Mouse (Mus musculus) C2C12 (cell line): ENCODE measurements around the gene Fxyd3. TPM values are rescaled to one million over a fixed set of nuclear protein-coding genes. Genes with fewer than 3 reads are reported as not detected.

Experiments
- H3K27me3 ChIP-seq: one replicate; pipeline ENCODE4 v1.6.1; 2011; ENCODE audit not compliant: control insufficient read depth, insufficient read depth, insufficient read length
- H3K36me3 ChIP-seq: one replicate; pipeline ENCODE4 v1.6.1; 2011; ENCODE audit not compliant: control insufficient read depth, insufficient read depth
- H3K4me3 ChIP-seq: one replicate; pipeline ENCODE4 v1.5.1; 2011; ENCODE audit warnings: mild to moderate bottlenecking, control low read depth; ENCODE audit not compliant: poor library complexity, insufficient read depth, severe bottlenecking
- H3K79me2 ChIP-seq: one replicate; pipeline ENCODE4 v1.6.1; 2011; ENCODE audit not compliant: control insufficient read depth, insufficient read depth
- H3K79me3 ChIP-seq: one replicate; pipeline ENCODE4 v1.6.1; 2011; ENCODE audit warnings: low read depth, control low read depth
- H3ac ChIP-seq: one replicate; pipeline ENCODE3; 2011; ENCODE audit warnings: low read depth; ENCODE audit not compliant: control insufficient read depth, insufficient read length
- CEBPB ChIP-seq: IDR thresholded peaks from one replicate; pipeline ENCODE4 v1.6.1; 2011; ENCODE audit warnings: low read depth, mild to moderate bottlenecking, control low read depth, moderate library complexity
- CTCF ChIP-seq: IDR thresholded peaks from one replicate; pipeline ENCODE4 v1.5.1; 2011; ENCODE audit not compliant: control insufficient read depth, insufficient read depth, insufficient read length
- FOSL1 ChIP-seq: IDR thresholded peaks from one replicate; pipeline ENCODE4 v1.8.0; 2011; ENCODE audit warnings: mild to moderate bottlenecking, low read length; ENCODE audit not compliant: poor library complexity, insufficient read depth, severe bottlenecking
- MAX ChIP-seq: IDR thresholded peaks from one replicate; pipeline ENCODE4 v1.6.1; 2011; ENCODE audit warnings: mild to moderate bottlenecking, control low read depth
- MYOD1 ChIP-seq: IDR thresholded peaks from one replicate; pipeline ENCODE4 v1.6.1; 2011; ENCODE audit warnings: low read depth; ENCODE audit not compliant: control insufficient read depth, insufficient read length
- MYOG ChIP-seq: IDR thresholded peaks from one replicate; pipeline ENCODE4 v1.6.1; 2011; ENCODE audit not compliant: control insufficient read depth, insufficient read length; ENCODE audit errors: extremely low read depth
- USF1 ChIP-seq: IDR thresholded peaks from one replicate; pipeline ENCODE4 v1.6.1; 2011; ENCODE audit warnings: low read depth, mild to moderate bottlenecking, control low read depth, moderate library complexity
- polyA plus RNA-seq: library from polyadenylated mRNA; unstranded; fragments of >200 nt; fragmentation: generic; extraction: Trizol; gene quantifications from one replicate; pipeline ENCODE4 v1.2.1, GENCODE M21; 2012; ENCODE audit warnings: missing spikeins

Gene Fxyd3
- polyA plus RNA-seq, 1 experiment = 0.04 TPM

- Histone ChIP-seq H3K4me3 (no peak overlapping the region), H3K36me3 (no peaks in the 10 kb centered on the region), H3K79me2 (no peaks in the 10 kb centered on the region), H3K27me3 (peaks cover 9% of the 10 kb centered on the region), H3ac (no peak overlapping the region), H3K79me3 (no peaks in the 10 kb centered on the region)
- TF ChIP-seq MYOD1 (no peak), FOSL1 (no peak), MAX (no peak), CEBPB (no peak), CTCF (no peak), MYOG (no peak), USF1 (no peak)
These were observed 22.5 kb downstream of the Fxyd3 start for GRCm38 (mm10) chr7:31053882-31054447.

DNA sequence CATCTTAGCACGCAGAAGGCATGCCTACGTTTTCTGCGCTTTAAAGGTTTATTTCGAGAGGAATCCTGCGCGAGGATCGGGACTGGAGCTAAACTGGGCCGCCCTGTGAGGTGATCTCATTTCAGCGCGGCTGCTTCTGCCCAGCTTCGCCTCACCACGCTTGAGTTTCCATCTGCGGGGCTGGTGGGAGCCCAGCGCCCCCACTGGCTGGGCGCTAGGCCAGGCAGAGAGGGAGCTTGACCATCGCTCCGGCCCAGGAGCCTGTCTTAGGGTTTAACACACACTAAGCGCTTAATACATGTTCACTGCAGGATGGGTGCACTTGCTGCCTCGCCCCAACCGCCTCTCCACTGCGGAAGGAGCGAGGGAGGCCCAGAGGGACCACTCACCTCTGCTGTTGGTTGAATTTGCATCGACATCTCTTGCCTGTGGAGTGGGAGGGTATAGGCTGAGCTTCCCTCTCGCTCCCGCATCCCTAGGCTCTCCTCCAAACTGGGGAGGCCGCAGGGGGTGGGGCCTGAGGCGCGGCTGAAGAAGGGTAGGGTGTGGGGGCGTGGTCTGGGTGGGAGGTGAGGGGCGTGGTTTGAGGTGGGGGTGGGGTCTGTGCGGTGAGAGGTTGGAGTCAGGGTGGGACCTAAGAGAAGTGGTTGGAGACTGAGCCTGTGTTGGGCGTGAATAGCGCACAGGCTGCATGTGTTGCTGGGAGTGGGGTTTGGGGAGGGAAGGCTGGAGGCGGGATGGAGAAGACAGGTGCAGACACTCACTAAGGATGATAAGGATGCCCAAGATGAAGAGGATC, 23.7 kb downstream of the Fxyd3 start:
- Histone ChIP-seq H3K4me3 (no peak overlapping the region), H3K79me3 (no peaks in the 10 kb centered on the region), H3ac (no peak overlapping the region), H3K36me3 (no peaks in the 10 kb centered on the region), H3K79me2 (no peaks in the 10 kb centered on the region), H3K27me3 (peaks cover 9% of the 10 kb centered on the region)
- TF ChIP-seq MYOG = no peak
- TF ChIP-seq CTCF = no peak
- TF ChIP-seq FOSL1 = no peak
- no peak for TF ChIP-seq USF1
- no peak for TF ChIP-seq CEBPB
- TF ChIP-seq MYOD1 = no peak
- TF ChIP-seq MAX = no peak

- Histone ChIP-seq H3K4me3 (no peak overlapping the region), H3K36me3 (no peaks in the 10 kb centered on the region), H3K79me2 (no peaks in the 10 kb centered on the region), H3K27me3 (peaks cover 8% of the 10 kb centered on the region), H3ac (no peak overlapping the region), H3K79me3 (no peaks in the 10 kb centered on the region)
- no peak for TF ChIP-seq USF1
- no peak for TF ChIP-seq MYOG
These were observed 24.3 kb downstream of the Fxyd3 start for GRCm38 (mm10) chr7:31052251-31052635.

GRCm38 (mm10) chr7:31051321-31052021, 25.0 kb downstream of the Fxyd3 start, which contains the start of gene Fxyd7:
TSS of gene Fxyd7 (minus strand) at chr7:31051467.
- TF ChIP-seq MYOD1 (no peak), FOSL1 (no peak), MYOG (no peak), CEBPB (no peak), MAX (no peak), CTCF (no peak), USF1 (no peak)
- H3K79me2 ChIP-seq = no peaks in the 10 kb centered on the region
- H3K36me3 ChIP-seq = no peaks in the 10 kb centered on the region
- no peak within 1 kb of the TSS for H3ac ChIP-seq
- no peaks in the 10 kb centered on the region for H3K79me3 ChIP-seq
- H3K27me3 ChIP-seq = peaks cover 7% of the 10 kb centered on the region
- no peak within 1 kb of the TSS for H3K4me3 ChIP-seq

GRCm38 (mm10) chr7:31050921-31051320, 25.6 kb downstream of the Fxyd3 start:
- H3K27me3 ChIP-seq = peaks cover 7% of the 10 kb centered on the region
- no peak overlapping the region for H3K4me3 ChIP-seq
- TF ChIP-seq MYOG (no peak), MAX (no peak), USF1 (no peak), CTCF (no peak), MYOD1 (no peak), FOSL1 (no peak), CEBPB (no peak)

GRCm38 (mm10) chr7:31050487-31050886, 26.0 kb downstream of the Fxyd3 start:
- no peak for TF ChIP-seq FOSL1
- no peak for TF ChIP-seq MAX
- no peak for TF ChIP-seq CEBPB
- TF ChIP-seq MYOD1 = no peak
- no peak for TF ChIP-seq CTCF
- TF ChIP-seq USF1 = no peak
- no peak for TF ChIP-seq MYOG
- H3K36me3 ChIP-seq = no peaks in the 10 kb centered on the region
- no peak overlapping the region for H3K4me3 ChIP-seq
- H3K79me3 ChIP-seq = no peaks in the 10 kb centered on the region
- H3ac ChIP-seq = no peak overlapping the region
- no peaks in the 10 kb centered on the region for H3K79me2 ChIP-seq
- H3K27me3 ChIP-seq = peaks cover 7% of the 10 kb centered on the region

More at GRCm38 (mm10) chr7:31050921-31051320, 25.6 kb downstream of the Fxyd3 start:
- Histone ChIP-seq H3ac (no peak overlapping the region), H3K79me3 (no peaks in the 10 kb centered on the region), H3K36me3 (no peaks in the 10 kb centered on the region), H3K79me2 (no peaks in the 10 kb centered on the region)
